Mouse (Mus musculus): ENCODE data around the gene Mob3a.

DNA sequence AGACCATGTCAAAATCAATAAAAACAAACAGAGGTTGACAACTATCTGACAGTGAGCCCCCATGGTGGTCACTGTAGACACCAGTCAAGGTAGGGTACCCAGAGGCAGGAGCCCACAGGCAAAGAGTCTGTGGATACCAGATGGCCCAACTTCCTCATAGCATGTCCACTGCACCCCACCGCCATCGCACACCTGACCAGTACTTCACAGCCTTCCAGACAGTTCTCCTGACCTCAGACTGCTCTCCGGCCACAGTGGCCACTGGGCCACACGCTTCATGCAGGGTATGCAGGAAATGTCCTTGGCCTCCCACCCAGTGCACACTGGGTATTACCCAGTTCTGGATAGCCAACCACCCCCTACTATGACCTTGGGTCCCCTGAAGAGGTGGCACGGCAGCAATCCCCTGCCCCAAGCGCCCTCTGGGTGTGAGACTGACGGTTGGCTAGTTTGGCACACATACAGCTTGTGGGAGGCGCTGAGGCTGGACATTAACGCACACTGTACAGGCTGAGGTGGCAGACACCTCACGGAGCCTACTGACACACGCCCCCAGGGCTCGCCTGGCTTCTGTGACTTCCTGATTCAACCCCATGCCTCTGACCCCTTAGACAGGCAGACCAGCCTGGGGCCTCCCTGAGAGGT lies 8.3 kb downstream of the Mob3a start:
- no peak for TF ChIP-seq POLR2A (IDR thresholded peaks at IDR 0.05; ENCODE audit: insufficient read length, low read depth)
- TF ChIP-seq TCF12 (IDR thresholded peaks at IDR 0.05; ENCODE audit: insufficient read depth, poor library complexity, severe bottlenecking): no peak
